Mouse (Mus musculus): ENCODE data around the gene Wipf2. TPM values are rescaled to one million over a fixed set of nuclear protein-coding genes. Genes with fewer than 3 reads are reported as not detected.
A peak's percentile ranks its signal among the peaks of the same experiment; 100 is the strongest.
"Not testable (repeated sequence)": the region's sequence is repeated elsewhere in the genome, so short reads cannot be mapped to it uniquely, and the experiment has no call there.

Gene Wipf2
- polyA plus RNA-seq, 1 experiment: 36.5 TPM

- Histone ChIP-seq H3K4me3 (ENCODE audit: low read depth, low read length) (peak within 1 kb of the TSS; percentile 86), H3K27me3 (ENCODE audit: control insufficient read depth, insufficient read depth, low read length, poor library complexity, severe bottlenecking) (no peaks in the 10 kb centered on the region), H3K27ac (ENCODE audit: insufficient read depth, low read length) (peak within 1 kb of the TSS; percentile 12; the same call in 1 of the 2 replicates), H3K9ac (ENCODE audit: low read depth, poor library complexity, severe bottlenecking) (peak within 1 kb of the TSS; percentile 60), H3K36me3 (ENCODE audit: control insufficient read depth, insufficient read depth, low read length, poor library complexity, severe bottlenecking) (peaks cover 36% of the 10 kb centered on the region), H3K9me3 (replicated peaks; ENCODE audit: control insufficient read depth, insufficient read depth, low read length, poor library complexity, severe bottlenecking) (no peaks in the 10 kb centered on the region), H3K4me1 (ENCODE audit: control insufficient read depth, insufficient read depth, low read length) (peaks cover 7% of the 10 kb centered on the region)
- peak; percentile 69 for TF ChIP-seq POLR2A (IDR thresholded peaks at IDR 0.05; ENCODE audit: insufficient read depth, low read length)
- TF ChIP-seq CTCF (IDR thresholded peaks at IDR 0.05; ENCODE audit: low read depth, low read length): no peak
These were observed 44.2 kb downstream of the Wipf2 start, which contains the start of gene Cdc6 for GRCm38 (mm10) chr11:98907437-98908173. TSS of gene Cdc6 (plus strand) at chr11:98907801.

GRCm38 (mm10) chr11:98909654-98910053, 46.2 kb downstream of the Wipf2 start:
- H3K9me3 ChIP-seq (replicated peaks; ENCODE audit: control insufficient read depth, insufficient read depth, low read length, poor library complexity, severe bottlenecking): no peaks in the 10 kb centered on the region
- H3K27me3 ChIP-seq (ENCODE audit: control insufficient read depth, insufficient read depth, low read length, poor library complexity, severe bottlenecking): no peaks in the 10 kb centered on the region
- peak overlapping the region; percentile 60 for H3K9ac ChIP-seq (ENCODE audit: low read depth, poor library complexity, severe bottlenecking)
- peaks cover 55% of the 10 kb centered on the region for H3K36me3 ChIP-seq (ENCODE audit: control insufficient read depth, insufficient read depth, low read length, poor library complexity, severe bottlenecking)
- TF ChIP-seq POLR2A (IDR thresholded peaks at IDR 0.05; ENCODE audit: insufficient read depth, low read length) (no peak), EP300 (IDR thresholded peaks at IDR 0.05; ENCODE audit: insufficient read depth, low read depth, low read length) (no peak), CTCF (IDR thresholded peaks at IDR 0.05; ENCODE audit: low read depth, low read length) (peak; percentile 37)
- peaks cover 7% of the 10 kb centered on the region for H3K4me1 ChIP-seq (ENCODE audit: control insufficient read depth, insufficient read depth, low read length)
- H3K4me3 ChIP-seq (ENCODE audit: low read depth, low read length): peak overlapping the region; percentile 17
- H3K27ac ChIP-seq (ENCODE audit: insufficient read depth, low read length): no peak overlapping the region

- TF ChIP-seq POLR2A (IDR thresholded peaks at IDR 0.05; ENCODE audit: insufficient read depth, low read length): no peak
- no peak for TF ChIP-seq EP300 (IDR thresholded peaks at IDR 0.05; ENCODE audit: insufficient read depth, low read depth, low read length)
- no peak for TF ChIP-seq CTCF (IDR thresholded peaks at IDR 0.05; ENCODE audit: low read depth, low read length)
- Histone ChIP-seq H3K9ac (ENCODE audit: low read depth, poor library complexity, severe bottlenecking) (no peak overlapping the region), H3K27me3 (ENCODE audit: control insufficient read depth, insufficient read depth, low read length, poor library complexity, severe bottlenecking) (no peaks in the 10 kb centered on the region), H3K4me1 (ENCODE audit: control insufficient read depth, insufficient read depth, low read length) (peaks cover 5% of the 10 kb centered on the region), H3K27ac (ENCODE audit: insufficient read depth, low read length) (no peak overlapping the region), H3K4me3 (ENCODE audit: low read depth, low read length) (no peak overlapping the region), H3K36me3 (ENCODE audit: control insufficient read depth, insufficient read depth, low read length, poor library complexity, severe bottlenecking) (peaks cover 61% of the 10 kb centered on the region), H3K9me3 (replicated peaks; ENCODE audit: control insufficient read depth, insufficient read depth, low read length, poor library complexity, severe bottlenecking) (no peaks in the 10 kb centered on the region)
These were observed 47.0 kb downstream of the Wipf2 start for GRCm38 (mm10) chr11:98910415-98910814.

- Histone ChIP-seq H3K4me3 (ENCODE audit: low read depth, low read length) (no peak overlapping the region), H3K9me3 (replicated peaks; ENCODE audit: control insufficient read depth, insufficient read depth, low read length, poor library complexity, severe bottlenecking) (no peaks in the 10 kb centered on the region), H3K4me1 (ENCODE audit: control insufficient read depth, insufficient read depth, low read length) (peaks cover 3% of the 10 kb centered on the region), H3K9ac (ENCODE audit: low read depth, poor library complexity, severe bottlenecking) (no peak overlapping the region), H3K36me3 (ENCODE audit: control insufficient read depth, insufficient read depth, low read length, poor library complexity, severe bottlenecking) (peaks cover 70% of the 10 kb centered on the region), H3K27me3 (ENCODE audit: control insufficient read depth, insufficient read depth, low read length, poor library complexity, severe bottlenecking) (no peaks in the 10 kb centered on the region), H3K27ac (ENCODE audit: insufficient read depth, low read length) (no peak overlapping the region)
- no peak for TF ChIP-seq POLR2A (IDR thresholded peaks at IDR 0.05; ENCODE audit: insufficient read depth, low read length)
- no peak for TF ChIP-seq CTCF (IDR thresholded peaks at IDR 0.05; ENCODE audit: low read depth, low read length)
These were observed 48.1 kb downstream of the Wipf2 start for GRCm38 (mm10) chr11:98911498-98911897.

- Histone ChIP-seq H3K36me3 (ENCODE audit: control insufficient read depth, insufficient read depth, low read length, poor library complexity, severe bottlenecking) (peaks cover 90% of the 10 kb centered on the region), H3K4me1 (ENCODE audit: control insufficient read depth, insufficient read depth, low read length) (peaks cover 5% of the 10 kb centered on the region), H3K27ac (ENCODE audit: insufficient read depth, low read length) (no peak overlapping the region), H3K9me3 (replicated peaks; ENCODE audit: control insufficient read depth, insufficient read depth, low read length, poor library complexity, severe bottlenecking) (no peaks in the 10 kb centered on the region), H3K9ac (ENCODE audit: low read depth, poor library complexity, severe bottlenecking) (no peak overlapping the region), H3K4me3 (ENCODE audit: low read depth, low read length) (no peak overlapping the region), H3K27me3 (ENCODE audit: control insufficient read depth, insufficient read depth, low read length, poor library complexity, severe bottlenecking) (no peaks in the 10 kb centered on the region)
- no peak for TF ChIP-seq POLR2A (IDR thresholded peaks at IDR 0.05; ENCODE audit: insufficient read depth, low read length)
- no peak for TF ChIP-seq CTCF (IDR thresholded peaks at IDR 0.05; ENCODE audit: low read depth, low read length)
- no peak for TF ChIP-seq EP300 (IDR thresholded peaks at IDR 0.05; ENCODE audit: insufficient read depth, low read depth, low read length)
These were observed 50.8 kb downstream of the Wipf2 start for GRCm38 (mm10) chr11:98914196-98914595.

- not testable (repeated sequence) for H3K27ac ChIP-seq (ENCODE audit: insufficient read depth, low read length); H3K9ac ChIP-seq (ENCODE audit: low read depth, poor library complexity, severe bottlenecking); H3K9me3 ChIP-seq (replicated peaks; ENCODE audit: control insufficient read depth, insufficient read depth, low read length, poor library complexity, severe bottlenecking); H3K4me1 ChIP-seq (ENCODE audit: control insufficient read depth, insufficient read depth, low read length); H3K4me3 ChIP-seq (ENCODE audit: low read depth, low read length); H3K27me3 ChIP-seq (ENCODE audit: control insufficient read depth, insufficient read depth, low read length, poor library complexity, severe bottlenecking)
- peaks cover 92% of the 10 kb centered on the region for H3K36me3 ChIP-seq (ENCODE audit: control insufficient read depth, insufficient read depth, low read length, poor library complexity, severe bottlenecking)
These were observed 52.9 kb downstream of the Wipf2 start for GRCm38 (mm10) chr11:98916376-98916775.
